Mouse (Mus musculus) yolk sac, embryonic 10.5 days (tissue): Measurements from ENCODE around the gene Ace.
"Not testable (repeated sequence)": the region's sequence is repeated elsewhere in the genome, so short reads cannot be mapped to it uniquely, and the experiment has no call there.

Source experiments
- DNase-seq: peaks from one replicate; pipeline ENCODE4 v3.0.0-alpha.2; 2017; ENCODE audit warnings: low spot score

Ace gene

DNA sequence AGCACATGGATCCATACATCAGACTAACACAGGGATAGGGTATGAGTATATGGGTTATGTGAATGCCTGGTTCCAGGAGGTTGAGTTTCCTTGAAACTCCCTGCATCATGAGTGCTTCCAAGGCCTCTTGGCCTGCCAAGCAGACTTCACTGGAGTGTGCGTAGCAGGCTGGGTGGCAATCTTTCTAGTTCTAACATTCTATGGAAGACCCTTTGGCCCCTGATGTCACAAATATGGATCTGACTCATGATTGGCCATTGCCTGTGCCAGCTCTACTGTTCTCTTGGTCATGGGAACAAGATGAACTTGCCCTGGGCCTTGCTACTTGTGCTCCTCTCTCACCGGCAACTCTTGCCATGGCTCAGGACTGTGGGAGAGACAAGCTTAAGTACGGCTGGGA is 26.6 kb downstream of the Ace start, which contains the start of gene Ace3:
Gene Ace3, plus strand, starts transcription at position 301 of the 400 bp plus-strand sequence.
- no peak for DNase-seq

DNA sequence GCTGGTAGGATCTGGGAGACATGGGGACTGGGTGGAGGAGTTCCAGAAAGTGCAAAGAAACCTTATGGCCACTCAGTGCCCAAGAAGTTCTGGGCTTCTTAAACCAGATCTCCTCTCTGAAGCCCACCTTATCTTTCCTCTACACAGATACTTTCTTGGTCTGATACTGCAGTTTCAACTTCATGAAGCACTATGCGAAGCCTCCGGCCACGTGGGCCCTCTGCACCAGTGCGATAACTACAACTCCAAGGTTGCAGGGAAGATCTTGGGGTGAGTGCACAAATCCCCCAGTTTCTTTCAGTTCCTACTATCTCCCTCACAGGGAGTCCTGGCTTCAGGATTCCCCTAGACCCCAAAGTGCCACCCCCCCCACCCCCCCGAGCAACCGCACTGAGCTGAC is 32.3 kb downstream of the Ace start:
- no peak for DNase-seq

DNA sequence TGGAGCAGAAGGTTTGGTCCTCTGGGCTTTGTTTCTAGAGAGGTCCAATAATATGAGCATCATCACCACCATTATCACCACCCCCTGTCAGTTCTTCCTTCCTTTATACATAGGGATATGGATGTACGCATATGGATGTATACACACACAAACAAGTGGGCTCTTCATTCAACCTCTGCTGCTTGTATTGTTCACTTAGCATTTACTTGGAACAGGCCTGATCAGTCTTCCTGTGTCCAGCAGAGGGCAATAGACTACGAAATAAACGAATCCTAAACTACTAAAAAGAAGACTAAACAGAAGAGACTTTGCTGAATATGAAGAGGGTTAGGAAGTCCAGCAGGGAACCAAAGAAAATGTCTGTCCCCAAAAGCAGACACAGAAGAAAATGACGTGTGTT is 34.0 kb downstream of the Ace start:
- DNase-seq: no peak

DNA sequence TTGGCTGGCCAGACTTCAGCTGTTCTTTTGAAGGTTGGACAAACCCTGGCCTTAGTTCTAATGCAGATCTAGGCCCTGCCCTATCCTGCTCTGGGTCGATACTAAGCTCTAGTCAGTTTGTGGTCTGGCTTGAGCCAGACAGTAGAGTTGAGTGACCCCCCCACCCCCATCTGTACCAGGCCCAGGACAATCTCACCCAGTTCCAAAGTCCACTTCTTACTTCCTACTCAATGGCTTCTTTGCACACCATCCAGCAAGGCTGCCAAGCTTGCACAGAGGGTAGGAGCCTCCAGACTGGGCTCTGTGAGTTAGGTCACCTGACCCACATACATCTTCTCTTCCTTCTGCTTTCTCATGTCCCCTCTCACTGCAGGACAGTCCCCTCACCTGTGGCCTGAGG is 36.8 kb downstream of the Ace start:
- peak; percentile 41 for DNase-seq

GRCm38 (mm10) chr11:106005970-106006369 is 38.2 kb downstream of the Ace start:
- DNase-seq: peak; percentile 79

- DNase-seq: peak; percentile 78
Observed at GRCm38 (mm10) chr11:106007821-106008220, 40.1 kb downstream of the Ace start, which contains the start of gene Kcnh6. Kcnh6 (plus strand) TSS chr11:106008124.

- DNase-seq: no peak
Observed at GRCm38 (mm10) chr11:106012711-106013110, 45.0 kb downstream of the Ace start.

GRCm38 (mm10) chr11:106013556-106014225 is 45.9 kb downstream of the Ace start:
- no peak for DNase-seq

GRCm38 (mm10) chr11:106016440-106016839 is 48.7 kb downstream of the Ace start:
- no peak for DNase-seq

DNA sequence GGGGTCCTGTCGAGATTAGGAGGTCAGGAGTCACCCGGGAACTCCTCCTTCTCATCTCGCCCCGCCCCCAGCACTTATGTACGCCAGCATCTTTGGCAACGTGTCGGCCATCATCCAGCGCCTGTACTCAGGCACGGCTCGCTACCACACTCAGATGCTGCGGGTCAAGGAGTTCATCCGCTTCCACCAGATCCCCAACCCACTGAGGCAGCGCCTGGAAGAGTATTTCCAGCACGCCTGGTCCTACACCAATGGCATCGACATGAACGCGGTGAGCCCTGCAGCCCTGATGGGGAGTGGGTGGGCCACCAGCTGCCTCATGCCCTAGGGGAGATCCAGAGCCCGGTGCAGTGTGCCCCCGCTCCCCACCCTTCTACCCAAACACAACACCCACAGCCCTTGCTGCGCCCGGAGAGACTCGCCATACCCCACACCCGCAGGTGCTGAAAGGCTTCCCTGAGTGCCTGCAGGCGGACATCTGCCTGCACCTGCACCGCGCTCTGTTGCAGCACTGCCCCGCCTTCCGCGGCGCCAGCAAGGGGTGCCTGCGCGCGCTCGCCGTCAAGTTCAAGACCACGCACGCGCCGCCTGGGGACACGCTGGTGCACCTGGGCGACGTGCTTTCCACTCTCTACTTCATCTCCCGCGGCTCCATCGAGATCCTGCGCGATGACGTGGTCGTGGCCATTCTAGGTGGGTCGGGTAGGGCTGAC is 52.5 kb downstream of the Ace start:
- DNase-seq: no peak

GRCm38 (mm10) chr11:106025774-106026173 is 58.0 kb downstream of the Ace start:
- DNase-seq: no peak

GRCm38 (mm10) chr11:106026465-106027151 is 58.9 kb downstream of the Ace start:
- DNase-seq: peak; percentile 32

DNA sequence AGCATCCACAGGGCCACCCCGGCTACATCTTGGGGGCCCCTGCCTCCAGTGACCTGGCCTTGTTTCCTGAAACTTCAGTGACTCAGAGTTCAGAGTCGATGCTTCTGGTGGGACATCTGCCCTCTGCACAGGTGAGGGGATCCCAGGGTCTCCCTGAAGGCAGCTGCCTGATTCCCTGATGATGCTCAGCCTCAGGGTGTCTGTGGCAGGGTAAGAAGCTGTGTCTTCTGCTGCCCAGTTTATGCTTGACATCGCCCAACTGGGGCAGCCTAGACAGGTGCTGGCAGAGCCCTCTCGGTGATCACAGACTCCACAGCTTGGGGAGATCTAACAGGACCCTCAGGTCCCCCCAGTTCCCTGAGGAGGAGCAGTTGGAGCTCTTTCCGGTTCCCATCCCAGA is 59.9 kb downstream of the Ace start:
- DNase-seq: no peak

- DNase-seq: not testable (repeated sequence)
Observed at GRCm38 (mm10) chr11:106032074-106032473, 64.3 kb downstream of the Ace start.

DNA sequence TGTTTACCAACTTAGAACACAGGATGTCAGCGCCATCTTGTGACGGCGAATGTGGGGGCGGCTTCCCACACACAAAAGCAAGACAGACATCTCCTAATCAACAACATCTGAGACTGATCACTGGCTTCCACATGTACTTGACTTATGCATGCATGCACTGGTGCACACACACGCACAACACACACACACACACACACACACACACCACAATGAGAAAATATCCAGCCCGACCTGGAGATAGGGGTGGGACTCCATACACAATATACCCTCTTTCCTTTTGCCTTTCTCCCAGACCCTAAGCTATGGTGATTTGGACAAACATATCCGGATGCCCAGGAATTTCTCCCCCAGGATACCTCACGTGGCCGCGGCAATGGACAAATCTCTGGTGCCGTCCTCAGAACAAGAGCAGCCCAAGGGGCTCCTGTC is 65.8 kb downstream of the Ace start:
- peak; percentile 42 for DNase-seq

DNA sequence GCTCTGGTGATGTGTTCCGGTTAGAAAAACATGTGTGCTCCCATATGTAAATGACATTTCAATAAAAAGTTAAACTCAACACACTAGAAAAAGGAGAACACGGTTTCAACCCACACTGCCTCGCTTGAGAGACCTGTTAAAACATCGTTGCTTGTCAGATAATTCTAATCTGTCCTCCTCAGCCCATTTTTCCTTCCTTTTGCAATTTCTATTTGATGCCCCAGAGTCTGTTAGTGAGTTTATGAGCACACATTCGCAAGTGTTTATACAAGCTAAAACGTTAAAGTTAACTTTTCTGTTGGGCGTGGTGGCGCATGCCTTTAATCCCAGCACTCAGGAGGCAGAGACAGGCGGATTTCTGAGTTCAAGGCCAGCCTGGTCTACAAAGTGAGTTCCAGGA is 67.2 kb downstream of the Ace start:
- DNase-seq: no peak

DNA sequence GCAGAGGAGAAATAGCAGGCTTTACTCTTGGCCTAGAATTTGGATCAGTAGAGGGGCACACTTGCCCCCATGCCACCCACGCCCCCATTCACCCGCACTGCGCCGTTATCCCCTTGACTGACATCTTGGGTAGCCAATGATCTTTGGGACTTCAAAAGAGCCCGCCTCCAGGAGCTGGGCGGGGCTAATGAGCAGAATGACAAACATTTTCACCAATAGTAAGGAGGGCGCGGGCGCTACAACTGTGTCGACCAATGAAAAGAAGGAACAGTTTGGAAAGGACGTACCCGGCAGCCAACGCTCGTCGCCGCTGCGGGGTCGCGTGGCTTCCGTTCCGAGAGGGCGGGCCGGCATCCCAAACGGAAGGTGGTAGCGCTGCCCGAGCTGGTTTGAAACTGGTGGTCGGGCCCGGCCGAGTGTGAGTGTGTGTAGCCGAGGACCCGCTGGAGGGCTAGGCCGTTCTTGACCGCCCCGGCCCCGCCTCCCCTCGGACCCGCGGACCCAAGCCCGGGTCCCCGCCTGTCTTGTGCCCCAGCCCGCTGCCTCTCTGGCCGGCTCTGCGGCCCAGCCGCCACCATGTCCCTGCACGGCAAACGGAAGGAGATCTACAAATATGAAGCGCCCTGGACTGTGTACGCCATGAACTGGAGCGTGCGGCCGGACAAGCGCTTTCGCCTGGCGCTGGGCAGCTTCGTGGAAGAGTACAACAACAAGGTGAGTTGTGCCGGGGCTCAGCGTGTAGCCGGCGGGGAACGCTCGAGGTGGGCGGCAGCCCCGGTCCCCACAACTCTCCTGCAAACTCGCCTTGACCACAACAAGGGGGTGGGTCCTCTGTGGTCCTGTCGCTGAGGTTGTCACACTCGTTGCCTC is 69.0 kb downstream of the Ace start, which contains the start of gene Dcaf7:
Gene Dcaf7, plus strand, starts transcription at position 325 of the 870 bp plus-strand sequence.
- peak; percentile 97 for DNase-seq

DNA sequence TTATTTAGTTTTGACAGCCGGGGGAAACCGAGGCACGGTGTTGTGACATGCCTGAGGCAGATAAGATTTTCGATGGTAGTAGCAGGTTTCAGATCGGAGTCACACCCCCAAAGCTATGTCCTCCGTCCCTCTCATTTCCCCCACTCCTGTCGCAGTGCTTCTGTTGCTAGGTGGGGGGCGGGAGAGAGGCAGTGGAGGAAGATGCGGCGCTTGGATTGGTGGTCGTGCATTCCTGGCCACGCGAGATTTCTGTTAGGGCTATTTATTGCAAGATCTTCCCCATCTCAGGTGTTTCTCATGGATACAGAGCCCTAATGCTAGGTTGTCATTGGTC is 69.6 kb downstream of the Ace start:
- DNase-seq: peak; percentile 57
